Mouse (Mus musculus): ENCODE results near the gene Gm37240. TPM values are rescaled to one million over a fixed set of nuclear protein-coding genes. Genes with fewer than 3 reads are reported as not detected.

Gm37240 gene
- polyA plus RNA-seq, 1 experiment from 2014 or later = 3.3 TPM

- Histone ChIP-seq H3K27ac (ENCODE audit: low read depth, low read length) (no peak overlapping the region), H3K9ac (ENCODE audit: low read depth, low read length) (no peak overlapping the region), H3K4me1 (replicated peaks; ENCODE audit: control insufficient read depth, insufficient read depth, low read length) (no peaks in the 10 kb centered on the region), H3K9me3 (ENCODE audit: control insufficient read depth) (no peaks in the 10 kb centered on the region), H3K36me3 (ENCODE audit: control insufficient read depth, insufficient read depth) (no peaks in the 10 kb centered on the region), H3K4me2 (replicated peaks; ENCODE audit: low read depth) (no peak overlapping the region), H3K27me3 (replicated peaks; ENCODE audit: control insufficient read depth, insufficient read depth, low read length) (no peaks in the 10 kb centered on the region), H3K4me3 (ENCODE audit: low read depth, low read length) (no peak overlapping the region)
- ATAC-seq = no peak
- TF ChIP-seq CTCF (IDR thresholded peaks at IDR 0.05; ENCODE audit: low read depth) = no peak
- 81% methylated on average over 6 of the region's 6 CpGs for WGBS
These were observed 217.5 kb downstream of the Gm37240 start for GRCm38 (mm10) chr3:85669844-85670243.

DNA sequence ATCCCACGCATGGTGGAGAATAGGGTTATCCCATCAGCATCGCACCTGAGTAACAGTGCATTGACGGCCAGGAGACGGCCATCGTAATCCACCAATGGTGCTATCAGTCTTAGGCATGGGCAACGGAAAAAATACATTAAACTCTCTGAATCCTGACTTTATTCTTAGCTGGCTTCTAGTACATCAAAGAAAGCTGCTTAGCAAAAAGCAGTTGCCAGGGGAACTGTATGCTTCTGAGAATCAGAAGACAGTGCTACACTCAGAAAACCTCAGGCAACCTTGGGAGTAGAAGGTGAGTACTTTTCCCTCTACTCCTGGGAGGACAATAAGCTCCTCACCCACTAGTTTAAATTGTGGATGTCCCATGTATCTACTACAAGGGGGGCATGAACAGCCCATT is 219.6 kb downstream of the Gm37240 start:
- Histone ChIP-seq H3K9ac (ENCODE audit: low read depth, low read length) (no peak overlapping the region), H3K9me3 (ENCODE audit: control insufficient read depth) (no peaks in the 10 kb centered on the region), H3K27ac (ENCODE audit: low read depth, low read length) (no peak overlapping the region), H3K36me3 (ENCODE audit: control insufficient read depth, insufficient read depth) (no peaks in the 10 kb centered on the region), H3K4me1 (replicated peaks; ENCODE audit: control insufficient read depth, insufficient read depth, low read length) (no peaks in the 10 kb centered on the region), H3K27me3 (replicated peaks; ENCODE audit: control insufficient read depth, insufficient read depth, low read length) (no peaks in the 10 kb centered on the region), H3K4me2 (replicated peaks; ENCODE audit: low read depth) (no peak overlapping the region), H3K4me3 (ENCODE audit: low read depth, low read length) (no peak overlapping the region)
- ATAC-seq = no peak
- TF ChIP-seq CTCF (IDR thresholded peaks at IDR 0.05; ENCODE audit: low read depth) = no peak
- WGBS = 87% methylated on average over 6 of the region's 6 CpGs

- H3K4me2 ChIP-seq (replicated peaks; ENCODE audit: low read depth) = no peak overlapping the region
- ATAC-seq = no peak
- H3K27ac ChIP-seq (ENCODE audit: low read depth, low read length) = no peak overlapping the region
- H3K9ac ChIP-seq (ENCODE audit: low read depth, low read length) = no peak overlapping the region
- TF ChIP-seq CTCF (IDR thresholded peaks at IDR 0.05; ENCODE audit: low read depth) = no peak
- H3K36me3 ChIP-seq (ENCODE audit: control insufficient read depth, insufficient read depth) = no peaks in the 10 kb centered on the region
- WGBS = 59% methylated on average over 12 of the region's 12 CpGs
- no peaks in the 10 kb centered on the region for H3K27me3 ChIP-seq (replicated peaks; ENCODE audit: control insufficient read depth, insufficient read depth, low read length)
- no peak overlapping the region for H3K4me3 ChIP-seq (ENCODE audit: low read depth, low read length)
- no peaks in the 10 kb centered on the region for H3K9me3 ChIP-seq (ENCODE audit: control insufficient read depth)
- no peaks in the 10 kb centered on the region for H3K4me1 ChIP-seq (replicated peaks; ENCODE audit: control insufficient read depth, insufficient read depth, low read length)
These were observed 220.6 kb downstream of the Gm37240 start for GRCm38 (mm10) chr3:85666736-85667135.

DNA sequence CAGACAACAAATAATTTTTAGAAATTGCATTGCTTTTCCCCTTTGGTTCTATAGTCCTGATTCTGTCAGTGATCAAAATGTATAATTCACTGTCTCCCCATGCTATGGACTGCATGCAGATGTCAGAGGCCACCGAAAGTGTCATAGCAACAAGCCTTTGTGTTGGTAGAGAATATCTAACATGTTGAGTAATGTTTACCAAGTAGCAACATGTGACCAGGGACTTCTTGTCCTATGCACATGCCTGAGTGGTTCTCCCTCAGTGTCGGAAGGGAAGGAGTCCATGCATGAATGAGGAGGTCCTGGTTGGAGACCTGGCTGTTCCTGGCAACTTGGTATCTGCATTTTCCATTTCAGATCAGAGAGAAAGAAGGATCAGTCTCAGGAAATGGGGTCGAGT is 221.2 kb downstream of the Gm37240 start:
- 63% methylated on average over 3 of the region's 3 CpGs for WGBS
- no peak for ATAC-seq
- no peaks in the 10 kb centered on the region for H3K4me1 ChIP-seq (replicated peaks; ENCODE audit: control insufficient read depth, insufficient read depth, low read length)
- no peak for TF ChIP-seq CTCF (IDR thresholded peaks at IDR 0.05; ENCODE audit: low read depth)
- H3K4me3 ChIP-seq (ENCODE audit: low read depth, low read length) = no peak overlapping the region
- no peak overlapping the region for H3K4me2 ChIP-seq (replicated peaks; ENCODE audit: low read depth)
- no peaks in the 10 kb centered on the region for H3K36me3 ChIP-seq (ENCODE audit: control insufficient read depth, insufficient read depth)
- H3K27me3 ChIP-seq (replicated peaks; ENCODE audit: control insufficient read depth, insufficient read depth, low read length) = no peaks in the 10 kb centered on the region
- no peaks in the 10 kb centered on the region for H3K9me3 ChIP-seq (ENCODE audit: control insufficient read depth)
- no peak overlapping the region for H3K9ac ChIP-seq (ENCODE audit: low read depth, low read length)
- no peak overlapping the region for H3K27ac ChIP-seq (ENCODE audit: low read depth, low read length)

DNA sequence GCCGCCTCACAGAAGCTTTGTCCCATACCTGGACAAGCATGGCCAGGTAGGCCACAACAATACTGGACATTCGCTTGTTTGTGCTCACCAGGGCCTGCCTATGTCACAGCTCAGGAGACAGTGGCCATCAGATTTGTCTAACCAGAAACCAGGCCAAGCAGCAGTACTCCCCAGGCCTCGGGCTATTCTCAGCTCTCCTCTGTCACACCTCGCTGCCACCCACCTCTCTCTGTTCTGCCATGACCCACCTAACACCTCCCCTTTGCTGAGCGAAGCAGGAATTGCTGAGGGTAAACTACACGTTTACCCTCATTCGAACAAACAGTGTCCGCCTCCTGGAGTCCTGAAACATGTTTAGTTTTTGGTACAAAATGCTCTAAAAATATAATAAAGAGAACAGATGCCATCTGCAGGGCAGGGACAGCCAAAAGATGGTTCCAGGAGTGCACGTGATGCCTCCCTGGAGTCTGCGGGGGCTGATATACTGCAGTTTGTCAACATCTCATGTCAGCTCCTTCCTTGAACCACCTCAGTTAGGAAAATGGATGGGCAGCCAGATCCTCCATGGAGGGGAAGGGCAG is 222.6 kb downstream of the Gm37240 start:
- WGBS = 86% methylated on average over 10 of the region's 10 CpGs
- Histone ChIP-seq H3K36me3 (ENCODE audit: control insufficient read depth, insufficient read depth) (no peaks in the 10 kb centered on the region), H3K4me2 (replicated peaks; ENCODE audit: low read depth) (no peak overlapping the region), H3K9me3 (ENCODE audit: control insufficient read depth) (no peaks in the 10 kb centered on the region), H3K4me1 (replicated peaks; ENCODE audit: control insufficient read depth, insufficient read depth, low read length) (no peaks in the 10 kb centered on the region), H3K27me3 (replicated peaks; ENCODE audit: control insufficient read depth, insufficient read depth, low read length) (no peaks in the 10 kb centered on the region), H3K27ac (ENCODE audit: low read depth, low read length) (no peak overlapping the region), H3K9ac (ENCODE audit: low read depth, low read length) (no peak overlapping the region), H3K4me3 (ENCODE audit: low read depth, low read length) (no peak overlapping the region)
- no peak for TF ChIP-seq CTCF (IDR thresholded peaks at IDR 0.05; ENCODE audit: low read depth)
- no peak for ATAC-seq

DNA sequence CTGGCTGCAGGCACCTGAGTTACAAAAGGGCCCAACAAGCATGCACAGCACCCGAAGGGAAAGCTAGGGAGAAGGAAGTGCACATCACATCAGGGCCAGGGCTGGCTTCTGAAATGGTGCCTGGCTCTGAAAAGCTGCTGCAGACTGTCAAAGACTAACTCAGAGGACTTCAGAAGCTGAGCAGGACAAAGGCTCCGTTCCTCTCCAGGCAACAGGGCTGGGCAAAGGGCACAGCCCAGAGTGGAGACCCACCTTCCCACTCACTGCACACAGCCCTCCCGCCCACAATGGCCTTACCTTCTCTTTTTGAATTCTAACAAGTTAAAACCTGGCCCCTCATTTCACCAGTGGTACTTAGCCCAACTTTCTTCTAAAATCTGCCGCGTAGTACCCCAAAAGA is 223.5 kb downstream of the Gm37240 start:
- no peak for TF ChIP-seq CTCF (IDR thresholded peaks at IDR 0.05; ENCODE audit: low read depth)
- Histone ChIP-seq H3K27ac (ENCODE audit: low read depth, low read length) (no peak overlapping the region), H3K36me3 (ENCODE audit: control insufficient read depth, insufficient read depth) (no peaks in the 10 kb centered on the region), H3K9ac (ENCODE audit: low read depth, low read length) (no peak overlapping the region), H3K27me3 (replicated peaks; ENCODE audit: control insufficient read depth, insufficient read depth, low read length) (no peaks in the 10 kb centered on the region), H3K9me3 (ENCODE audit: control insufficient read depth) (no peaks in the 10 kb centered on the region), H3K4me3 (ENCODE audit: low read depth, low read length) (no peak overlapping the region), H3K4me2 (replicated peaks; ENCODE audit: low read depth) (no peak overlapping the region), H3K4me1 (replicated peaks; ENCODE audit: control insufficient read depth, insufficient read depth, low read length) (no peaks in the 10 kb centered on the region)
- no peak for ATAC-seq
- WGBS = 74% methylated on average over 5 of the region's 5 CpGs

Measured in intestine, postnatal 0 days (tissue).